Mouse (Mus musculus) gastrocnemius, postnatal 36 days (tissue): ENCODE measurements at regions not wholly inside any gene's neighbourhood (a gene's known extent, or its start where the extent isn't known, plus 50 kb on each side); places are given as distances from the start of the nearest gene placed in this dataset.

Experiments used
- DNase-seq, 2 experiments: peaks; one replicate each; pipeline ENCODE4 v3.0.0; 2022
- intact Hi-C: fragments of 180-260 bp; cut with DNase I; formaldehyde crosslinking; loops from one replicate; pipeline ENCODE4 v1.15.1; 2025

DNA sequence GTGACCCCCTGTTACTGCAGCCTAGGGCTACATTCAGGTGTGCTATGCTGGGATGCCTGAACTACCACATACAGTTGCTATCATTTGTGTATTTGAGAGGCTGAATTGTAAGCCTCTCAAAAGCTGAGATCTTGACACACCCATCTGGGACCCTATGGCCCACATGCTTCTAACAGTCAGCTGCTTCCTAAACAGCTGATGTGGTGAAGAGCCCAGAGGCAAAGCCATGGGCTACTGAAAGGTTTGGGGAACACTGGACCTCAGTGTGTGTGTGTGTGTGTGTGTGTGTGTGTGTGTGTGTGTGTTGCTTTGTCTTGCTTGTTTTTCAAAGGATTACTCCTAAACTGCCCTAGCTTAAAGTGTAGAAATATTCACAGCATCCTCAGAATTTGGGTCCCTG, 75.0 kb downstream of the Lbh start:
- intact Hi-C loops, result no loop called here
- no peak for DNase-seq

DNA sequence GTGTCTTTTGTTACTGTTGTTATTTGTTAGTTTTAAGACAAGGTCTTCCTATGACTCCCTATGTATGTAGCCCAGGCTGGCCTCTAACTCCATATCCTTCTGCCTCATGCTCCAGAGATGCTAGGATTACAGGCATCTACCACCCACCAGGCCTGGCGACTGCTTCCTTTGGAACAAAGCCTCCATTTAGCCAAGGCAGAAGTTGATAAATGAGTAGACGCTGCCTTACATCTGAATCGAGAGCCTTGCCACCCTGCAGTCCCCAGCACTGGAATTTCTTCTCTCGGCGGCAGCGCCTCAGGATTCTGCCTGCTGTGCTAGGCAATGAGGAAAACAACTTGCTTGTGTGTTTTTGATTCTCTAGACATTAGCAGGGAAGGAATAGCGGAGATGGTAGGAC, 75.5 kb downstream of the Lbh start:
- intact Hi-C loops, result no loop called here
- no peak for DNase-seq

DNA sequence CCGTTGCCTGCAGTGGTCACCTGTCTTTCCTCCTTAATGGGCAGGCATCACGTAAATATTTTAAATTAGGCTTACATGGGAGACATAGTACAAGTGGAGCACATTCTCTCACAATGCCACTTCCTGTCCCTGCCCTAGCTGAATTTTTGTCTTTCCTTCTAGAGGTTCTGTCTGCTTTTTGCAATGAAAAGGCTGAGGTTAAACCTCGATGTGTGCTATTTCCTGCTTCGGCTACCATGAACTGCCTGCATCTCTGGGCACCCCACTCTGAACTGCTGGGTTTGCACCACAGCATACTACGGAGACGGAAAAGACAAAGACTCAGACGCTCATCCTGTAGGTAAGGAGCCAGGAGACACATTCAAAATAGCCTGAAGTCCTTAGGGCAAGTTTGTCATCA, 78.4 kb downstream of the Lbh start:
- intact Hi-C loops, result no loop called here

DNA sequence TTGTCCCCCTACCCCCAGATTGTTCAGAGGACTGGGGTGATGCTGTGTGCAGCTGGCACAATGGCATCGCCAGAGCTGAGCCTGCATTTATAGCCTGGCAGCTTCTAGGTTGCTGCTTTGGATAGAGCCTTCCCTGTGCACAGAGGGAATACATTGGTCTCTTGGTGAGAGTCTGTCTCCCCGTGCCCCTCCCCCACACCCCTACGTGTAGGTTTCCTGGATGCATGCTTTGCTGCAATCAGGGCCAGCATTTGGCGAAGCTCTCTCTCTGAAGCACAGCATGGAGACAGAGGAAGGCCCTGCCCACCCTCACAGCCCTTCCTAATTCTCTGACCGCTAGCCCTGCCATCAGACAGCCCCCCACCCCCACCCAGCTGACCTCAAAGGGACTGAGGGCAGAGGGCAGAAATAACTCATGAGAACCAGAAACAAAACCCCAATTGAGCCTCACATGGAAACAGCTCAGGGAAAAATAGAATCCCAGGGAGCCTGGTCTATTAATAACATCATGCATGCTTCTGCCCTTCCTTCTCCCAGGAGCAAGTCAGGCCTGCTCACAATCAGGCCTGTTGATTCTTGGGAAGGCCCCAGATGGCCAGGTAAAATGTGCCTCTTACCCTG, 79.3 kb downstream of the Lbh start:
- DNase-seq, result no peak
- intact Hi-C loops, result no loop called here

More for the DNA sequence above, 78.4 kb downstream of the Lbh start:
- no peak for DNase-seq

DNA sequence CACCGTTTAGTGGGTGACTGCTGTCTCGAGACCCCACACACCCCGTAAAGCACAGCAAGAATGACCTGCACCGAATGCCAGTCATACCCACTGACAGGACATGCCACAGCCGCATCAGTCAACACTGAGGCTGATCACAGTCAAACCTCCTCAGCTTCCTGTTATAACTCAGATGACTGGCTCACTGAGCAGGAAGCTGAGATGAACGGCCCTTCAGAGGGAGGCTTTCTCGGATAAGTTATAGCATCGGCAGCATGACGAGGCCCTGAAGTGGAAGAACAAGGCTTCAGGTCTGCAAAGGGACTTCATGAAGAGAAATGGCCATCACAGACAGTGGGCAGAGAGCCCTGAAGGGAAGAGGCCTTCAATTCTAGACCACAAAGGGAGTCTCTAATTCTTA, 87.0 kb downstream of the Lbh start:
- intact Hi-C loops, result no loop called here
- DNase-seq, result no peak

DNA sequence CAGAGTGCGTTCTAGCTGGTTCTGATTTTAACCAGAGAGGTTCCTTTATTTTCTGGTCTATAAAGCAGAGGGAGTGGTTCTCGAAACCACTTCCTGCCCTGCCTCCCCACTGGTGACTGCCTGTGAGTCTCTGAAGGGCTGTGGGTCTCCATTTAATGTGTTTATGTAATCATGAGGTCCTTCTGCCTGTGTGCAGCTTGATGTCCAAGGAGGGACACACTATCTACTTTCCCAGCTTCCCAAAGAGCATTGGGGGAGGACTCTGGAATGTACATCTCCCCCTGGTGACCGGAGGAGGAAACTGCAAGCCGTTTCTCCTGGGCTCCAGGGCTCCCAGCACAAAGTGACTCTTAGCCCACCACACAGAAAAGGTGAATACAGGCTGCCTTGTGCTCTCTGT, 90.8 kb downstream of the Lbh start:
- intact Hi-C loops, result loop anchor here (2.0 kb wide), 1 partner anchor 118 kb away; no protein-coding TSS in a partner anchor
- peak; percentile 55 to 57 for DNase-seq

DNA sequence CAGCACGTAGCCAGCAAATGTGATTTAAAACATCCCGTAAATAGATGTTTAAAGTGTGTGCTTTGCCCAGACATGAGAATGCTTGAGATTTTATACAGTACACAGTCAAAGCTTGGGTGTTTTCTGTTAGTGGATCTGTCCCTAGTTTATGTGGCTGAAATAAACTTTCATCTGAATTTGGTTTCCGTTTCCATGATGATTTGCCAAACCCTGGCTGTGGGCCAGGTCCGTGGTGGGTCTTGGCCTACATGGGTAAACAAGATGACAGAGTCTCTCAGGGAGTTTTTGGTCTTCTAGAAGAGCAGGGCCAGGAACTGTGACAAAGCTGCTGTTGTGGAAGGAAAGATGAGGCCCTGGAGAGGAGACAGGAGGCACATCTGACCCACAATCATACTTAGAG, 91.9 kb downstream of the Lbh start:
- intact Hi-C loops, result loop anchor here (2.0 kb wide), 1 partner anchor 119 kb away; no protein-coding TSS in a partner anchor
- DNase-seq, result no peak

DNA sequence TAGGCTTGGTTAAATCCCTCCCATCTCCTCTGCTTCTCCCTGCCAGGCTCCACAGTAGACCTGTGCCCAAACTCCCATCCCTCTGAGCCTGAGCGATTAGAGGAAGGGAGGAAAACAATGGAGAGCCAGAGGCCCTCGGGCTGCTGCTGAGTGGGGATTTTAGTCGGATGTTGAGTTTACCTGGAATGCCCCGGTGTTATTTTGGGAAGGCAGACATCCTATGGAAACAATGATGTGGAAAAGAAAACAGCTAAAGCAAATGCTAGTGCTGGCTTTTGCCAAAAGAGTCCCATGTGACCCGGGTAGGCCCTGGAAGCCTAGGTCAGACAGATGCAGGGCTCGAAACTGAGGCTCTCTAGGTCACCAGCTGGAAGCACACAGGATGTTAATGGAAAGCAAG, 94.3 kb downstream of the Lbh start:
- DNase-seq, result no peak
- intact Hi-C loops, result no loop called here

DNA sequence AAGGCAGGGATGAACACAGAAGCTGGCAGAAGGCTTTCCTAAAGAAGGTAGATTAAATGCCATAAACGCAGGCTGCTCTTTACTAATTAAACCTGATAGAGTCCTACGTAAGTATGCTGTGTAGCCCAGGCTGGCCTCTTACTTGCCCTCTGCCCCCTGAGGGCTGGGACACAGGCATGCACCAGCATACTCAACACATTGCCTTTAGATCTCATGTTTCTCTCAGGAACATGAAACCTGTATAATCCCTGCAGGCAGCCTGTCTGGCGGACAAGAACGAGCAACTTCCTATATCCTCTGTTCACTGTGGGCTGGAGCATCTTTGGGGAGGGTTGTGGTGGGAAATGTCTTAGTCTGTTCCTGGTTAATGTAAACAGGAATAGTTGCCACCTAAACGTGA, 94.8 kb upstream of the Lclat1 start:
- intact Hi-C loops, result no loop called here
- DNase-seq, result no peak

DNA sequence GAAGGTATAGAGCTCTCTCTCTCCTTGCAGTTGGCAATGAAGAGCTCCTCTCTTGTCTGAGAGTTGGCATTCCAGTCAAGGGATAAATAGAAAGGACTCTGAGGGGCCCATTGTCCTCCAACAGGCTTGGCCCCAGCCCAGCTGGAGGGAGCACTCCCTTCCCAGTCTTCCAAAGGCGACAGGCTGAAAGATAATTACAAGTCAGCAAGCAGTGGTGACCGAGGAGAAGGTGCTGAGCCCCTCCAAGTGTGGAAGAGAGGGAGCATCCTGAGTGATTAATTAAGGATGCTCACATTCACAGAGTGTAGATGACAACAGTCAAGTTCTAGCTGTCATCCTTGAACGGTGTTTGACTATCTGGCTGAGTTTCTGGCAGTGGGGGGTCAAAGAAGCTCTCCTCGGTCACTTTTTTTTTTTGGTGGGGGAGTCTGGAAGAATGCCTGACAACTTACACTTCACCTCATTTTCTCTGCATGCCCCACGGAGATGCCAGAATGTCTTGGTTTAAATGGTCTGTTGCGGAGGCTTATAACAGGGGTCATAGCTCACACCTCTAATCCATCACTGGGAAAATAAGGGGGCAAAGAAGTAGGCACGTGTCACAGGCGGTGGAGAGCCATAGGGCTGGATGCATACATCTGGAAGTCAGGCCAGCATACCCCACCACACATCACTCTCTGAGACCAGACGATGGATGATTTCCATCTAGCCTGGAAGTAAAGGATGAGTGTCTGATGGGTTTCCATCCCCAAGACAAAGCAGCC, 93.5 kb upstream of the Lclat1 start:
- intact Hi-C loops, result no loop called here
- DNase-seq, result no peak

DNA sequence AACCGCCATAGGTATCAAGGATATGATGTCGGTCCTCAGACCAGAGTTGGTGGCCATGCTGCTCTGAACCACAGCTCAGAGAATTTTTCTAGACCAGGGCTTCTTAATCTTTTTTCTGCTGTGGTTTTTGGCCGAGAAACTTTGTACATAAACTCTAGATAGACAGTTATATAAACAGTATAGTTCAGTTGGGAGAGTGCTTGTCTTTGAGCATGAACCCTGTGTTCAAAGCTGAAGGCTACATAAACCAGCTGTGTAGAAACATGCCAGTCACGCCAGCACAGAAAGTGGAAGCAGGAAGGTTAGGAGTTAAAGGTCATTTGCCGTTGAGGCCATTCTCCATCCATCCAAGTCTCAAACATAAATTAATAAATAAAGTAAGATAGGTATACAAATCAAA, 90.6 kb upstream of the Lclat1 start:
- no peak for DNase-seq
- intact Hi-C loops, result no loop called here

DNA sequence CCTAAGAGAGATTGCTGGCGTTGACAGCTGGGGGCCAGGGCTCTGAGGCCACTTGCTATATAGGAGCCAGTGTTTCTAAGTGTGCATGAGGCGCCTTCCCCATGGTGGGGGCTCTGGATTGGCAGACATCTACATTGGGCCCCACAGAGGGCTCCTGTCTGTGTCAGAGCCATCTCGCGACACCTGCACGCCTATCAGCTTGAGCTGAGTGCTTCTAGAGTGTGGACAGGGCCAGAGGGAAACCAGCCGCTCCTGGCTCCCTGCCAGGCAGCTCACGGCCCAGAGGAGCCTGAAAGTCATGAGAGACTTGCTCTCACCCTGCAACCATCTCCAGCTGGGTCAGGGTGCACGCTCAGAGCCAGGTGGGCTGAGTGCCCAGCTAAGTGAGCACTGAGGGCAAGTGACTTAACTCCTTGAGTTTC, 85.1 kb upstream of the Lclat1 start:
- intact Hi-C loops, result no loop called here
- peak; percentile 38 to 42 for DNase-seq

DNA sequence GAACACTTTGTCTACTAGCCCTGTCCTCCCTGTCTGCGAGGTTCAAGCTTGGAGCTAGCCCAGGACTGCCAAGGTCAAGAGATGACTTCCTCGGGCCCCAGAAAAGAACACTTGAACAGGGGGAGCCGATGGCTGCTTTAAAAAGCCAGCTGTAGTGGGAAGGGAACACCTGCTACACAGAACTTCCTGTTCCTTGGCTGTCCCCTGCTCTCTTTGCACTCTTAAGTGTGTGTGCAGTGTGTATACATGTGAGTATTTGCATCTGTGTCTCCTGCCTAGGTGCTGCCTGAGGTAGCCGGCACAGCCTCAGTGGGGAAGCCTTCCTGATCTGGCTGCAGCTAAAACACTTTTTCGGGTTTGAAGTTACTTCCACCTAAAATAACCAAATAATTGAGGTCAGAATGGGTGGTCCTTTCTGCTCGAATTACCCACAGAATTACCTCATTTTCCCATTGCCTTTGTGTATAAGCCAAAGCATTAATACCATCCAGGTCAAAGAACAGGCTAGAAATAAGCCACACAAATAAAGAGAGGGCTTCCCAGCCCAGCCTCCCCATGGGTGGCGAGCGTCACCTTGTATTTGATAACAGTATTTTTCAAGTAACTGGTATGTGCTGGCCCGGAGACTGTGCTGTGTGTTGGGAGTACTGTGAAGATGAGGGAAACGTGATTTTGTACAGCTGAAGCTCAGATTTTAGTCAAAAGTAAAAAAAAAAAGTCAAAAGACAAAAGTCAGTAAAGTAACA, 84.2 kb upstream of the Lclat1 start:
- intact Hi-C loops, result no loop called here
- no peak for DNase-seq

DNA sequence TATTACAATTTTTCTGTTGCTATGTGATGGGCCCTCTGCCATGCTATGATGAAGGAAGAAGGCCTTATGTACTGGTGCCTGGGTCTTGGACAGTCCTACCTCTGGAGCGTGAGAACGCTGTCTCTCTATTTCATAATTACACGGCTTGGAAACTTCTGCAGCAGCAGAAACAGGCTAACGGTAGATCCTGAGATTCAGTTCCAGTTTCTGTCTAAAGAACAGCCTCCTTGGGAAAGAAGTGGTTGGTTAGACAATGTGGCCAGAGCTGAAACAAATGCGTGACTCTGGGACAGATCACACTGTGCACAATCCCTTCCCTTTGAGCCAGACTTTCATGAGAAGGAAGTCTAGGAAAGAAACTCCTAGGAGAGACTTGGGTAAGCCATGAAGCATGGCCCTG, 80.7 kb upstream of the Lclat1 start:
- intact Hi-C loops, result no loop called here
- DNase-seq, result no peak

DNA sequence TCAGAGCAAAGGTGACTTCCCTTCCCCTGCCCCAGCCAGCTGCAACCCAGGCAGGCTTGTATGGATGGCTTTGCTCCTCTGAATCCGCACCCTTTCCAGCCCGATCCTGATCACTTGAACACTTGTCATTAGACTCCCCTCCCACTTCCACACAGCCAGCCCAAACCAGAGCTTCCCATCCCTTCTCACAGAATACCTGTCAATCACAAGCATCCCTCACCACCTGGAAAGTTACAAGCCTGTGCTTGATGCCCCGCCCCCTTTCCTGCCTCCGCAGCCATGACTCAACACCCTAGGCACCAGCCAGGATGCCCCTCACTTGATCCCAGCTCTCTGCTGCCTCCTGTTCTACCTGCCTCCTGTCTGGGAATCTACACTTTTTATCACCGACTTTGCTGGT, 76.0 kb upstream of the Lclat1 start:
- intact Hi-C loops, result no loop called here
- DNase-seq, result no peak

DNA sequence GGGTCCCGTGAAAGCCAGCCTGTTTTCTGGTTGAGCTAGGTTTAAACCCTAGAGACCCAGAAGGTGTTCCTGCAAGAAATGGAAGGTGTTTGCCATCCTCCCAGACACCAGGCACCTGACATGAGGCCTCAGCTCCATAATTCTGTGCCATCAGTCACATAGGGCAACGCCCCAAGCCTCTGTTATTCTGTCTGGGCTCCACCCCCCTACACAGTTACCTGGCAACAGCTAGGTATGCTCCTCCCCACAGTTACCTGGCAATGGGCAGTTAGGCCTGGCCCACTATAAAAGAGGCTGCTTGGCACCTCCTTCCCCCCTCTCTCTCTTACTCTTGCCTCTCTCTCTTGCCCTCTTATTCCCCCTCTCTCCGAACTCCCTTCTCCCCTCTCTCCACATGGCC, 75.5 kb upstream of the Lclat1 start:
- intact Hi-C loops, result no loop called here
- no peak for DNase-seq

DNA sequence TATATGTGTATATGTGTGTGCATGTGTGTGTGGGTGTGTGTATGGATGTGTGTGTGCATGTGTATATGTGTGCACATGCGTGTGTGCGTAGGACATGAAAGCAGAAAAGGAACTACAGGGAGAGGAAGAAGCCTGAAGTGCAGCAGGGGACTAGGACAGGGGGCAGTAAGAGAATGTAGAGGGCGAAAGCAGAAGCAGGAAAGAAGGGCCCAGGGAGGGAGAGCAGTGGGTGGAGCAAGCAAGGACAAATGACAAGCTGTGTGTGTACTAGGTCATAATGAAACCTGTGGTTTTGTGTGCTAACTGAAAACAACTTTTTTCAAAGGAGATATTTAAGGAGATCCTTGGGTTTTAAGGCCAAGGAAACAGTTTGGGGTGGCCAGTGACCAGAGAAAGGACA, 73.4 kb upstream of the Lclat1 start:
- intact Hi-C loops, result no loop called here
- DNase-seq, result no peak

DNA sequence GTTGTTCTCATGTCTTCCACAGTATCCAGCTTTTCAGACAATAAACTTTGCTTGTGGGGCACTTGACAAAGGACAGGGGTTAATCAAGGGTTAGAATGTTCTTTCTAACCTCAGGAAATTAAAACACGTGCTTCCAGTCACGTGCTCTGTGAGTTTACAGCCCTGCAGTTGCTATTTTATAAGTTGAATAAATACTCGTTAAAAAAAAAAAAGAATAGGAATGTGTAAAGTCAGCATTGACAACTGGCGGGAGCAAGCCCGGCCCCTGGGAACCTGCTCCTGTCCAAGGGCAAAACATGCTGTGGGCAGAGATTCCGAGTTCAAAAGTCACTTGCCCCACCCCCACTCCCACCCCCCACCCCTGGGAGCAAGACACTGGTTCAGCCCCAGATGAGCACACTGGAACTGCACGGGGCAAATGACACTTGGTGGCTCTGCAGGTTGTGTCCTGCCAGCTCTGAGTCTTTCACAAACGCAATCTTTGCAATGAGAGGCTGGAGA, 72.8 kb upstream of the Lclat1 start:
- DNase-seq, result no peak
- intact Hi-C loops, result no loop called here

DNA sequence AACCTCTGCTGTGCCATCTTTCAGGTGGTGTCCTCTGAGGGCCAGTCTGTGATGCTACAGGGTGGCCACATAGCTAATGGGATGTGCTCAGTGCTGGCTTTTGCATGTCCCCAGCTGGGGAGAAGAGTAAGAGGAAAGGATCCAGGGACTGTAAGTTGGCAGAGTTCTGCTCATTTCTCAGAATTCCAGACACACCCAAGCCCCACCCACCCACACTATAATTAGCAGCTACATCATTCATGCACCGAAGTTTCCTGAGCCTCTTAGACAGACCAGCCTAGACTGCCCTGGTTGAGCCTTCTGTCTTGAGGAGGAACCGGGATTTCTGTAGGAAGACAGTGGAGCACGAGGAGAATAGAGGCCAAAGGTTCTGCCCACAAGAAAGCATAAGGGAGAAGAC, 70.9 kb upstream of the Lclat1 start:
- no peak for DNase-seq
- intact Hi-C loops, result no loop called here

DNA sequence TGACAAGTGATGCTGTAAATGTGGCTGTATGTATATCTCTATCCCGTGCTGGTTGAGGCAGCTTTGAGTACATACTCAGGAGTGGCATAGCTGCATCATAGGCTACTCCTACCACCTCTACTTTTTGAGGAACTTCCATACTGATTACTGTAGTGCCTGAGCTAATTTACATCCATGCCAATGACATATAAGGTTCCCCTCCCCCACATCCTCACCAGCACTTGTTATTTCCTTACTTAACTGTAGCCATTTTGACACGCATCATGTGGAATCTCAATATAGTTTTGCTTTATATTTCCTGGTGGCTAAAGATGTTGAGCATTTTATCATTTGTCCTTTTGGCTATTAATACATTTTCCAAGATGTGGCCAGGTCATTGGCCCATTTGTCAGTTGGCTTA, 69.2 kb upstream of the Lclat1 start:
- no peak for DNase-seq
- intact Hi-C loops, result no loop called here

DNA sequence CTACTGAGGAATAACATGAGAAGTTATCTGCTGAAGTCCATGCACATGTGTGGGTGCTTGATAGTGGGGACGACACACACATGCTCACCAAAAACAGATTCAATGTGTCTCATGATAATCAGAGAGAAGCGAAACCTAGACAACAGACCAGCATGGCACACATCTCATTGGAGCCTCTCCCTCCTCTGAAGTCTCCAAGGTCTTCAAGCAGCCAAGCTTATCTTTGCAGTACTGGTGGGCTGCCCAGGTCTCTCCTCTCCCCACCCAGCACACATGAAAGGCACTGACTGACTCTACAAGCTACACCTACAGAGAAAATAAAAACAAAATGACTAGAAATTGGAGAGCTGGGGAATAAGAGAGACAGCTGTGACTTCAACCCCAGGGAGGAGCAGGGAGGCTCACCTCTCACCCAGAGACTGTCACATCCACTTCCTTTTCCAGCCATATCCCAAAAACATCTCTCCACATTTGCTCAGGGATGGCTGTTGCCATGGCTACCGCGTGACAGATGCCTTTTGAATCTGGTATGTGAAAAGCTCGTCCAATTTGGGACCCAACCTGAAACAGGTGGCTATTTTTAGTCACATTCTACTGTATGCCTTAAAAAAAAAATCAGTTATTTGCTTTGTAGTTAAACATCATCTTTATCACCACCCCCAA, 62.7 kb upstream of the Lclat1 start:
- DNase-seq, result no peak

More for the DNA sequence above, 62.7 kb upstream of the Lclat1 start:
- intact Hi-C loops, result no loop called here
